Comparison of ENCODE assay signal across 19 mouse cellular contexts in genomic region chr15:100213339-100213738, GRCm38 (mm10). TPM values are rescaled to one million over a fixed set of nuclear protein-coding genes. Genes with fewer than 3 reads are reported as not detected.
DNase-seq lines count a peak whose midpoint lies in the region; ATAC-seq and TF ChIP-seq lines count a peak whose summit lies in the region.
"Had no signal": no experiment of that assay in that cellular context is flagged by ENCODE, and none has a peak within 500 bp of the region (broad histone marks: within the 10 kb centered on the region; RNA-seq: fewer than 3 reads in every experiment).

No protein-coding gene starts in this region.

- no peak for ATAC-seq in cerebellum, adult (ENCODE audit: insufficient number of reproducible peaks, low FRiP score, low TSS enrichment)
- ATAC-seq: activated CD4-positive, CD25-positive, alpha-beta regulatory T cell, adult 4 months; forebrain, embryonic 14.5 days; forebrain, postnatal 0 days; intestine, postnatal 0 days had no signal

- H3K27ac ChIP-seq in left cerebral cortex, adult 2 months, result peak overlapping the region; percentile 71
- H3K27ac ChIP-seq: hindbrain, embryonic 12.5 days; hindbrain, embryonic 15.5 days had no signal

- DNase-seq in cerebellum, adult 11-12 months, result peak; percentile 57
- DNase-seq in cerebellum, postnatal 36 days, result no peak
- DNase-seq in cerebellum, adult 9-11 months, result peak; percentile 59
- DNase-seq in left cerebral cortex, adult 2 months (ENCODE audit: extremely low spot score in 1 of 2, low spot score in 2 of 2), result no peak
- no peak for DNase-seq in left cerebral cortex, adult 18-20 months (ENCODE audit: low spot score in 2 of 2)
- DNase-seq in fat pad, adult 2 months (ENCODE audit: extremely low read depth, low read depth, low spot score), result peak; percentile 52
- no peak for DNase-seq in right cerebral cortex, postnatal 25 days
- DNase-seq: adrenal gland, postnatal 10 days; adrenal gland, postnatal 36 days; forebrain, postnatal 0 days; gastrocnemius, postnatal 10 days; gastrocnemius, postnatal 36 days; heart, adult 11 months had no signal

- no peak for TF ChIP-seq CTCF in left cerebral cortex, adult 2 months (IDR thresholded peaks at IDR 0.05)

- H3K4me3 ChIP-seq in left cerebral cortex, adult 2 months, result no peak overlapping the region
- H3K4me3 ChIP-seq: hindbrain, embryonic 12.5 days; hindbrain, embryonic 15.5 days had no signal

- intact Hi-C loops in left cerebral cortex, adult 2 months (cut with DNase I), result no loop called here

RNA-seq across cellular contexts. Expression of gene Atf1, which starts 14.3 kb away (rescaled TPM):
- total RNA-seq in left cerebral cortex, adult 2 months (2021), result 10 to 100 TPM; 19.9 to 27.8 TPM
- 10 to 100 TPM; 20.8 to 25.4 TPM for total RNA-seq in left cerebral cortex, adult 18-20 months (2021)

Comparison
In these comparisons a context has a peak if more than half of its experiments do, and no peak if none do; other contexts are left out.
1. DNase-seq: peak in cerebellum, adult 11-12 months (single experiment), cerebellum, adult 9-11 months (single experiment) and fat pad, adult 2 months (single experiment); none in cerebellum, postnatal 36 days (0 of 2), left cerebral cortex, adult 2 months (0 of 2), left cerebral cortex, adult 18-20 months (0 of 2) and right cerebral cortex, postnatal 25 days (single experiment).